Mouse (Mus musculus) forebrain, embryonic 16.5 days (tissue): Measurements from ENCODE around the gene Ptch1. TPM values are rescaled to one million over a fixed set of nuclear protein-coding genes. Genes with fewer than 3 reads are reported as not detected.

Experiments
- ATAC-seq: fragments of 200-750 bp; cut with Nextera tagmentation; 2 replicates; pipeline ENCODE4 v1.8.0; 2017; ENCODE audit warnings: mild to moderate bottlenecking, moderate library complexity
- H3K27ac ChIP-seq: fragments of 300-500 bp; sonication (generic); 2 replicates; pipeline ENCODE4 v1.5.1; 2014; ENCODE audit warnings: low read length, control low read depth
- H3K27me3 ChIP-seq: fragments of 300-500 bp; sonication (generic); replicated peaks from 2 replicates; pipeline ENCODE4 v1.6.1; 2014; ENCODE audit warnings: low read length; ENCODE audit not compliant: control insufficient read depth, insufficient read depth
- H3K36me3 ChIP-seq: fragments of 300-500 bp; sonication (generic); 2 replicates; pipeline ENCODE4 v1.6.1; 2014; ENCODE audit not compliant: control insufficient read depth, insufficient read depth
- H3K4me1 ChIP-seq: fragments of 300-500 bp; sonication (generic); replicated peaks from 2 replicates; pipeline ENCODE4 v1.6.1; 2014; ENCODE audit warnings: low read length; ENCODE audit not compliant: control insufficient read depth, insufficient read depth
- H3K4me2 ChIP-seq: fragments of 300-500 bp; sonication (generic); 2 replicates; pipeline ENCODE4 v1.6.1; 2014; ENCODE audit warnings: mild to moderate bottlenecking, low read length, control low read depth
- H3K4me3 ChIP-seq: fragments of 300-500 bp; sonication (generic); replicated peaks from 2 replicates; pipeline ENCODE4 v1.5.1; 2014; ENCODE audit warnings: mild to moderate bottlenecking, low read length, control low read depth
- H3K9ac ChIP-seq: fragments of 300-500 bp; sonication (generic); replicated peaks from 2 replicates; pipeline ENCODE4 v1.6.1; 2014; ENCODE audit warnings: low read depth, low read length, control low read depth
- H3K9me3 ChIP-seq: fragments of 300-500 bp; sonication (generic); 2 replicates; pipeline ENCODE4 v1.6.1; 2016; ENCODE audit warnings: low read length; ENCODE audit not compliant: control insufficient read depth
- WGBS: fragments of 180-500 bp; shearing (Covaris S2); extraction: QIAGEN DNeasy Blood & Tissue Kit; methylation state at CpG from one replicate; pipeline ENCODE4 v1.1.7; 2014; 5-methylcytosine and 5-hydroxymethylcytosine counted together
- polyA plus RNA-seq: library from polyadenylated mRNA; unstranded; fragments of >200 nt; fragmentation: Nextera tagmentation; extraction: Ambion mirVana; gene quantifications from 2 replicates; pipeline ENCODE4 v1.2.1, GENCODE M21; 2015

The Ptch1 gene
- polyA plus RNA-seq, 1 experiment from 2014 or later, result 11.2 TPM

- peaks cover 7% of the 10 kb centered on the region for H3K27me3 ChIP-seq
- H3K4me3 ChIP-seq, result peak overlapping the region; percentile 84
- H3K9ac ChIP-seq, result peak overlapping the region; percentile 86
- no peak; the same call in 1 of the 2 replicates for ATAC-seq
- H3K27ac ChIP-seq, result peak overlapping the region; percentile 97
- H3K4me1 ChIP-seq, result peaks cover 46% of the 10 kb centered on the region
- H3K36me3 ChIP-seq, result no peaks in the 10 kb centered on the region
- under 1% methylated on average over 92 of the region's 99 CpGs for WGBS
- H3K4me2 ChIP-seq, result peak overlapping the region; percentile 98
- no peaks in the 10 kb centered on the region for H3K9me3 ChIP-seq
These were observed 7.9 kb downstream of the Ptch1 start for GRCm38 (mm10) chr13:63565320-63566017.

GRCm38 (mm10) chr13:63564626-63565319 lies 8.6 kb downstream of the Ptch1 start:
- Histone ChIP-seq H3K27ac (peak overlapping the region; percentile 97), H3K36me3 (no peaks in the 10 kb centered on the region), H3K4me2 (peak overlapping the region; percentile 98), H3K27me3 (peaks cover 5% of the 10 kb centered on the region), H3K9ac (peak overlapping the region; percentile 86), H3K4me3 (peak overlapping the region; percentile 84), H3K4me1 (peaks cover 43% of the 10 kb centered on the region), H3K9me3 (no peaks in the 10 kb centered on the region)
- under 1% methylated on average over 36 of the region's 36 CpGs for WGBS
- ATAC-seq, result no peak

- Histone ChIP-seq H3K9ac (peak overlapping the region; percentile 86), H3K27ac (peak overlapping the region; percentile 97), H3K4me3 (peak overlapping the region; percentile 84), H3K36me3 (no peaks in the 10 kb centered on the region), H3K9me3 (no peaks in the 10 kb centered on the region), H3K4me2 (peak overlapping the region; percentile 98), H3K4me1 (peaks cover 42% of the 10 kb centered on the region), H3K27me3 (peaks cover 2% of the 10 kb centered on the region)
- no peak for ATAC-seq
- under 1% methylated on average over 51 of the region's 51 CpGs for WGBS
These were observed 9.4 kb downstream of the Ptch1 start for GRCm38 (mm10) chr13:63563781-63564625.

- under 1% methylated on average over 51 of the region's 51 CpGs for WGBS
- peak; percentile 58 for ATAC-seq
- H3K4me1 ChIP-seq, result peaks cover 43% of the 10 kb centered on the region
These were observed 10.2 kb downstream of the Ptch1 start for GRCm38 (mm10) chr13:63562972-63563780.

GRCm38 (mm10) chr13:63562141-63562971 lies 11.0 kb downstream of the Ptch1 start:
- Histone ChIP-seq H3K27me3 (peaks cover 5% of the 10 kb centered on the region), H3K9me3 (no peaks in the 10 kb centered on the region), H3K4me3 (peak overlapping the region; percentile 84), H3K4me1 (peaks cover 43% of the 10 kb centered on the region), H3K36me3 (no peaks in the 10 kb centered on the region), H3K4me2 (peak overlapping the region; percentile 98), H3K9ac (peak overlapping the region; percentile 86), H3K27ac (no peak overlapping the region; the same call in 1 of the 2 replicates)
- WGBS, result 0% methylated on average over 7 of the region's 7 CpGs
- no peak for ATAC-seq

More at GRCm38 (mm10) chr13:63562972-63563780, 10.2 kb downstream of the Ptch1 start:
- Histone ChIP-seq H3K9me3 (no peaks in the 10 kb centered on the region), H3K36me3 (no peaks in the 10 kb centered on the region), H3K27ac (peak overlapping the region; percentile 88), H3K27me3 (peaks cover 5% of the 10 kb centered on the region), H3K9ac (peak overlapping the region; percentile 86), H3K4me3 (peak overlapping the region; percentile 84), H3K4me2 (peak overlapping the region; percentile 98)

GRCm38 (mm10) chr13:63558297-63558890 lies 15.0 kb downstream of the Ptch1 start:
- Histone ChIP-seq H3K27me3 (peaks cover 5% of the 10 kb centered on the region), H3K27ac (no peak overlapping the region), H3K36me3 (no peaks in the 10 kb centered on the region), H3K4me3 (no peak overlapping the region), H3K4me2 (no peak overlapping the region), H3K9ac (no peak overlapping the region), H3K4me1 (peaks cover 52% of the 10 kb centered on the region), H3K9me3 (no peaks in the 10 kb centered on the region)
- ATAC-seq, result no peak
- 58% methylated on average over 8 of the region's 8 CpGs for WGBS

- H3K9me3 ChIP-seq, result no peaks in the 10 kb centered on the region
- no peaks in the 10 kb centered on the region for H3K36me3 ChIP-seq
- 10% methylated on average over 1 of the region's 1 CpGs for WGBS
- H3K4me2 ChIP-seq, result no peak overlapping the region
- H3K4me1 ChIP-seq, result peaks cover 57% of the 10 kb centered on the region
- H3K27me3 ChIP-seq, result peaks cover 5% of the 10 kb centered on the region
- H3K9ac ChIP-seq, result no peak overlapping the region
- no peak for ATAC-seq
- no peak overlapping the region for H3K27ac ChIP-seq
- H3K4me3 ChIP-seq, result no peak overlapping the region
These were observed 17.0 kb downstream of the Ptch1 start for GRCm38 (mm10) chr13:63556431-63556830.

GRCm38 (mm10) chr13:63555885-63556284 lies 17.5 kb downstream of the Ptch1 start:
- peaks cover 60% of the 10 kb centered on the region for H3K4me1 ChIP-seq
- no peak for ATAC-seq
- no peak overlapping the region for H3K9ac ChIP-seq
- H3K27ac ChIP-seq, result no peak overlapping the region
- peaks cover 5% of the 10 kb centered on the region for H3K27me3 ChIP-seq
- H3K4me3 ChIP-seq, result no peak overlapping the region
- 31% methylated on average over 5 of the region's 5 CpGs for WGBS
- H3K4me2 ChIP-seq, result no peak overlapping the region; the same call in 1 of the 2 replicates
- no peaks in the 10 kb centered on the region for H3K36me3 ChIP-seq
- H3K9me3 ChIP-seq, result no peaks in the 10 kb centered on the region
